Mouse (Mus musculus) lung, postnatal 0 days (tissue): Measurements from ENCODE around the gene Spsb4.

ENCODE experiments used
- CTCF ChIP-seq: IDR thresholded peaks from 2 replicates; pipeline ENCODE4 v1.5.1; 2016; ENCODE audit warnings: antibody characterized with exemption, mild to moderate bottlenecking
- EP300 ChIP-seq: IDR thresholded peaks from 2 replicates; pipeline ENCODE4 v1.6.1; 2016; ENCODE audit warnings: antibody characterized with exemption, mild to moderate bottlenecking, control low read depth

GRCm38 (mm10) chr9:97022371-97022770 is 3.7 kb upstream of the Spsb4 start:
- TF ChIP-seq EP300 (no peak), CTCF (no peak)
